24 mouse cellular contexts compared by ENCODE assay signal in the genomic region with DNA sequence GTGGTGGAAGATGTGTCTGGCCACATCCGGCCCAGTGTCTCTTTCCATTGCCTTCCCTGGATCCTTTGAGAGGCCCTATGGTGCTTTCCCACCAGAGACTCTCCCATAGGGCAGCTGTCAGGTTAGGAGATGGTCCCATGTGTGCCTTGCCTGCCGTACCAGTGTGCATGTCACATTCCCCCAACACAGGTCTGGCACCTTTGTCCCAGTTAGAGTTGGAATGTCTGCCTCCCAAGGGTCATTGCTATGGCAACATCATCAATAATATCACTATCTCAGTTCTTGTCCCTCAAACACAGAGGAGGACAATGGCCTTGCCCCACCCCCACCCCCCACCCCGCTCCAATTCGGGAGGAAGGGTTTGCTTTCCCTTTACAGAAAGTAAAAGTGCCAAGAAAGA.
DNase-seq lines count a peak whose midpoint lies in the region; ATAC-seq and TF ChIP-seq lines count a peak whose summit lies in the region.
"Had no signal": no experiment of that assay in that cellular context is flagged by ENCODE, and none has a peak within 500 bp of the region (broad histone marks: within the 10 kb centered on the region; RNA-seq: fewer than 3 reads in every experiment).

No protein-coding gene starts in this region.

- no peak for TF ChIP-seq CTCF in liver, postnatal 0 days (IDR thresholded peaks at IDR 0.05; ENCODE audit: low read depth)
- TF ChIP-seq CTCF in midbrain, postnatal 0 days (IDR thresholded peaks at IDR 0.05): no peak

- no peaks in the 10 kb centered on the region for H3K36me3 ChIP-seq in liver, postnatal 0 days (replicated peaks; ENCODE audit: insufficient read depth, low read length)
- H3K36me3 ChIP-seq in liver, embryonic 12.5 days: no peaks in the 10 kb centered on the region
- no peaks in the 10 kb centered on the region for H3K36me3 ChIP-seq in midbrain, embryonic 11.5 days (ENCODE audit: control insufficient read depth, insufficient read depth, low read length)
- H3K36me3 ChIP-seq in midbrain, postnatal 0 days (ENCODE audit: insufficient read depth, low read length): no peaks in the 10 kb centered on the region
- H3K36me3 ChIP-seq: embryonic facial prominence, embryonic 12.5 days; forebrain, embryonic 15.5 days; G1E had no signal

- no peak overlapping the region for H3K4me3 ChIP-seq in liver, postnatal 0 days (ENCODE audit: low read depth, low read length)
- no peak overlapping the region for H3K4me3 ChIP-seq in liver, embryonic 12.5 days
- H3K4me3 ChIP-seq in midbrain, embryonic 11.5 days (ENCODE audit: low read depth, low read length): no peak overlapping the region
- H3K4me3 ChIP-seq in midbrain, postnatal 0 days (ENCODE audit: low read depth, low read length): no peak overlapping the region
- H3K4me3 ChIP-seq: embryonic facial prominence, embryonic 10.5 days; embryonic facial prominence, embryonic 12.5 days; forebrain, embryonic 13.5 days; forebrain, embryonic 15.5 days had no signal

- H3K27me3 ChIP-seq in liver, postnatal 0 days (ENCODE audit: insufficient read depth, low read length): no peaks in the 10 kb centered on the region
- no peaks in the 10 kb centered on the region; the same call in 1 of the 2 replicates for H3K27me3 ChIP-seq in liver, embryonic 12.5 days (replicated peaks)
- H3K27me3 ChIP-seq in midbrain, embryonic 11.5 days (ENCODE audit: control insufficient read depth, insufficient read depth, low read length): peaks cover 14% of the 10 kb centered on the region; the same call in 1 of the 2 replicates
- H3K27me3 ChIP-seq in midbrain, postnatal 0 days (ENCODE audit: insufficient read depth, low read length): no peaks in the 10 kb centered on the region
- H3K27me3 ChIP-seq: embryonic facial prominence, embryonic 12.5 days; forebrain, embryonic 13.5 days; forebrain, embryonic 15.5 days had no signal

- H3K4me2 ChIP-seq in liver, postnatal 0 days (ENCODE audit: low read depth, low read length): no peak overlapping the region
- no peak overlapping the region for H3K4me2 ChIP-seq in liver, embryonic 12.5 days
- no peak overlapping the region for H3K4me2 ChIP-seq in midbrain, embryonic 11.5 days
- H3K4me2 ChIP-seq in midbrain, postnatal 0 days (ENCODE audit: low read depth, low read length, poor library complexity, severe bottlenecking): no peak overlapping the region
- H3K4me2 ChIP-seq: embryonic facial prominence, embryonic 12.5 days; forebrain, embryonic 13.5 days; forebrain, embryonic 15.5 days had no signal

- TF ChIP-seq EP300 in liver, postnatal 0 days (IDR thresholded peaks at IDR 0.05; ENCODE audit: low read depth): no peak

- no peaks in the 10 kb centered on the region for H3K4me1 ChIP-seq in liver, postnatal 0 days (ENCODE audit: insufficient read depth)
- H3K4me1 ChIP-seq in liver, embryonic 12.5 days: no peaks in the 10 kb centered on the region
- H3K4me1 ChIP-seq in midbrain, embryonic 11.5 days (ENCODE audit: control insufficient read depth, insufficient read depth, low read length): peaks cover 22% of the 10 kb centered on the region
- H3K4me1 ChIP-seq in midbrain, postnatal 0 days (ENCODE audit: insufficient read depth, low read length): no peaks in the 10 kb centered on the region

- DNase-seq in embryo, embryonic 10 days (ENCODE audit: low spot score): peak; percentile 51
- DNase-seq in embryo, embryonic 10.5 days (ENCODE audit: low spot score): no peak
- peak; percentile 31 for DNase-seq in liver, postnatal 0 days
- peak; percentile 86 for DNase-seq in midbrain, embryonic 11.5 days (ENCODE audit: low spot score, missing footprints)
- DNase-seq in midbrain, postnatal 0 days (ENCODE audit: low spot score): no peak
- DNase-seq: adrenal gland, adult 8-10 months; adrenal gland, postnatal 14 days; adrenal gland, postnatal 36 days; B cell, adult 2 months; cerebellum, adult 11-12 months; cerebellum, adult 2 months; cerebellum, adult 9-10 months; cerebellum, postnatal 10 days; cerebellum, postnatal 25 days; forebrain, postnatal 0 days had no signal

- WGBS in liver, postnatal 0 days (ENCODE audit: insufficient replicate concordance): 54% methylated on average over 4 of the region's 4 CpGs
- 44% methylated on average over 4 of the region's 4 CpGs for WGBS in liver, embryonic 12.5 days (ENCODE audit: insufficient replicate concordance)
- 39% methylated on average over 4 of the region's 4 CpGs for WGBS in midbrain, embryonic 11.5 days
- 33% methylated on average over 4 of the region's 4 CpGs for WGBS in midbrain, postnatal 0 days

- peak; percentile 60 for ATAC-seq in liver, postnatal 0 days
- ATAC-seq in liver, embryonic 12.5 days: no peak
- no peak for ATAC-seq in midbrain, embryonic 11.5 days (ENCODE audit: low FRiP score)
- ATAC-seq in midbrain, postnatal 0 days (ENCODE audit: low FRiP score): no peak
- ATAC-seq: activated CD4-positive, CD25-positive, alpha-beta regulatory T cell, adult 4 months; CD4-positive, CD25-positive, alpha-beta regulatory T cell, adult 4 months; forebrain, embryonic 13.5 days; forebrain, embryonic 15.5 days; forebrain, postnatal 0 days; Patski had no signal

- H3K9ac ChIP-seq in liver, postnatal 0 days (replicated peaks): no peak overlapping the region
- no peak overlapping the region for H3K9ac ChIP-seq in liver, embryonic 12.5 days
- H3K9ac ChIP-seq in midbrain, embryonic 11.5 days (ENCODE audit: low read length): no peak overlapping the region
- no peak overlapping the region for H3K9ac ChIP-seq in midbrain, postnatal 0 days (replicated peaks; ENCODE audit: low read length, poor library complexity, severe bottlenecking)
- H3K9ac ChIP-seq: embryonic facial prominence, embryonic 12.5 days; forebrain, embryonic 15.5 days; forebrain, postnatal 0 days had no signal

- H3K27ac ChIP-seq in liver, postnatal 0 days (ENCODE audit: low read depth): no peak overlapping the region
- no peak overlapping the region for H3K27ac ChIP-seq in liver, embryonic 12.5 days
- H3K27ac ChIP-seq in midbrain, embryonic 11.5 days (ENCODE audit: low read depth, low read length): no peak overlapping the region
- H3K27ac ChIP-seq in midbrain, postnatal 0 days (ENCODE audit: low read depth, low read length): no peak overlapping the region
- H3K27ac ChIP-seq: embryonic facial prominence, embryonic 12.5 days; forebrain, embryonic 13.5 days; forebrain, embryonic 15.5 days had no signal

- no peaks in the 10 kb centered on the region for H3K9me3 ChIP-seq in liver, postnatal 0 days (ENCODE audit: low read length)
- H3K9me3 ChIP-seq in liver, embryonic 12.5 days (replicated peaks): no peaks in the 10 kb centered on the region
- H3K9me3 ChIP-seq in midbrain, embryonic 11.5 days (ENCODE audit: control insufficient read depth, low read length): no peaks in the 10 kb centered on the region
- H3K9me3 ChIP-seq in midbrain, postnatal 0 days (ENCODE audit: low read length): no peaks in the 10 kb centered on the region
- H3K9me3 ChIP-seq: embryonic facial prominence, embryonic 10.5 days; embryonic facial prominence, embryonic 12.5 days; forebrain, embryonic 13.5 days; forebrain, embryonic 15.5 days had no signal

Comparison
In these comparisons a context has a peak if more than half of its experiments do, and no peak if none do; other contexts are left out.
1. DNase-seq: peak in embryo, embryonic 10 days (single experiment), liver, postnatal 0 days (single experiment) and midbrain, embryonic 11.5 days (single experiment); none in embryo, embryonic 10.5 days (single experiment) and midbrain, postnatal 0 days (single experiment).